Mouse (Mus musculus) ES-E14 (cell line): ENCODE measurements around the gene Ran.

Experiments
- HCFC1 ChIP-seq: IDR thresholded peaks from 2 replicates; pipeline ENCODE4 v1.6.1; 2012; ENCODE audit warnings: low read length, inconsistent platforms, borderline replicate concordance; ENCODE audit not compliant: insufficient read depth
- ZC3H11A ChIP-seq: IDR thresholded peaks from 2 replicates; pipeline ENCODE4 v1.6.1; 2012; ENCODE audit warnings: low read depth, mild to moderate bottlenecking, inconsistent platforms, low read length, borderline replicate concordance

DNA sequence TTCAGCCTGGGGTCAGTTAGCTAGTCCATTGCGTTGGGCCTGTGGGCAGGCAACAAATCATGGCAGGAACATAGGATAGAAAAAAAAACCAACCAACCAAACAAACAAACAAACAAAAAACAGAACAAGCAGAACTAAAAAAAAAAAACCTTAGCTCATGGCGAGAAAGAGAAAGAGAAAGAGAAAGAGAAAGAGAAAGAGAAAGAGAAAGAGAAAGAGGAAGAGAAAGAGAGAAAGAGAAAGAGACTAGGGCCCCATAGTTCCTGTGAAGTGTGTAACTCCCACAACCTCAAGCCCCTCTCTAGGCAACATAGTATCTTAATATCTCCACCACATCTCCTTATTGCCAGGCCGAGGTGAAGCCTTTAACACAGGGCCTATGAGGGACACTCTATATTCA, 3.5 kb upstream of the Ran start:
- no peak for TF ChIP-seq ZC3H11A
- TF ChIP-seq HCFC1, result no peak
